Mouse (Mus musculus) kidney, embryonic 16.5 days (tissue): ENCODE data around the gene Ccdc33. TPM values are rescaled to one million over a fixed set of nuclear protein-coding genes. Genes with fewer than 3 reads are reported as not detected.

Experiments used
- ATAC-seq: fragments of 200-750 bp; cut with Nextera tagmentation; 2 replicates; pipeline ENCODE4 v1.8.0; 2017; ENCODE audit warnings: moderate TSS enrichment; ENCODE audit not compliant: low FRiP score, low TSS enrichment
- H3K27ac ChIP-seq: fragments of 300-500 bp; sonication (generic); 2 replicates; pipeline ENCODE4 v1.5.1; 2014; ENCODE audit warnings: low read length
- H3K27me3 ChIP-seq: fragments of 300-500 bp; sonication (generic); 2 replicates; pipeline ENCODE4 v1.6.1; 2014; ENCODE audit warnings: low read length, control low read depth, mixed read lengths; ENCODE audit not compliant: insufficient read depth
- H3K36me3 ChIP-seq: fragments of 300-500 bp; sonication (generic); 2 replicates; pipeline ENCODE4 v1.6.1; 2014; ENCODE audit warnings: low read length, control low read depth, mixed read lengths; ENCODE audit not compliant: insufficient read depth
- H3K4me1 ChIP-seq: fragments of 300-500 bp; sonication (generic); 2 replicates; pipeline ENCODE4 v1.6.1; 2014; ENCODE audit warnings: low read length, control low read depth, mixed read lengths; ENCODE audit not compliant: insufficient read depth
- H3K4me2 ChIP-seq: fragments of 300-500 bp; sonication (generic); replicated peaks from 2 replicates; pipeline ENCODE4 v1.6.1; 2014; ENCODE audit warnings: low read depth, low read length
- H3K4me3 ChIP-seq: fragments of 300-500 bp; sonication (generic); 2 replicates; pipeline ENCODE4 v1.5.1; 2014; ENCODE audit warnings: mild to moderate bottlenecking, low read length
- H3K9ac ChIP-seq: fragments of 300-500 bp; sonication (generic); replicated peaks from 2 replicates; pipeline ENCODE4 v1.6.1; 2014; ENCODE audit warnings: low read length
- H3K9me3 ChIP-seq: fragments of 300-500 bp; sonication (generic); 2 replicates; pipeline ENCODE4 v1.6.1; 2016; ENCODE audit warnings: low read length, control low read depth
- WGBS: fragments of 180-500 bp; shearing (Covaris S2); extraction: QIAGEN DNeasy Blood & Tissue Kit; methylation state at CpG from one replicate; pipeline ENCODE4 v1.1.7; 2014; 5-methylcytosine and 5-hydroxymethylcytosine counted together
- polyA plus RNA-seq: library from polyadenylated mRNA; unstranded; fragments of >200 nt; fragmentation: Nextera tagmentation; extraction: Ambion mirVana; gene quantifications from 2 replicates; pipeline ENCODE4 v1.2.1, GENCODE M21; 2015

Ccdc33 gene
- polyA plus RNA-seq, result 0.13 and 0.21 TPM in 2 replicates

GRCm38 (mm10) chr9:58118671-58119070 is at the start of gene Ccdc33:
Gene Ccdc33 (minus strand): TSS chr9:58118823.
- 15% methylated on average over 2 of the region's 2 CpGs for WGBS
- H3K4me1 ChIP-seq, result peaks cover 27% of the 10 kb centered on the region
- H3K9me3 ChIP-seq, result no peaks in the 10 kb centered on the region
- ATAC-seq, result no peak
- no peaks in the 10 kb centered on the region for H3K27me3 ChIP-seq
- no peaks in the 10 kb centered on the region for H3K36me3 ChIP-seq
- H3K27ac ChIP-seq, result no peak within 1 kb of the TSS
- no peak within 1 kb of the TSS for H3K4me3 ChIP-seq
- H3K4me2 ChIP-seq, result no peak within 1 kb of the TSS
- H3K9ac ChIP-seq, result no peak within 1 kb of the TSS

GRCm38 (mm10) chr9:58165779-58166178 is 47.2 kb upstream of the Ccdc33 start:
- no peaks in the 10 kb centered on the region for H3K36me3 ChIP-seq
- no peak overlapping the region for H3K9ac ChIP-seq
- H3K27ac ChIP-seq, result no peak overlapping the region
- H3K9me3 ChIP-seq, result no peaks in the 10 kb centered on the region
- no peak overlapping the region for H3K4me2 ChIP-seq
- ATAC-seq, result no peak
- no peaks in the 10 kb centered on the region for H3K27me3 ChIP-seq
- no peak overlapping the region for H3K4me3 ChIP-seq
- 88% methylated on average over 1 of the region's 1 CpGs for WGBS
- no peaks in the 10 kb centered on the region; the same call in 1 of the 2 replicates for H3K4me1 ChIP-seq

GRCm38 (mm10) chr9:58163146-58163545 is 44.5 kb upstream of the Ccdc33 start:
- Histone ChIP-seq H3K9ac (no peak overlapping the region), H3K27me3 (no peaks in the 10 kb centered on the region), H3K9me3 (no peaks in the 10 kb centered on the region), H3K4me3 (no peak overlapping the region), H3K4me2 (no peak overlapping the region), H3K27ac (no peak overlapping the region), H3K4me1 (peaks cover 23% of the 10 kb centered on the region), H3K36me3 (no peaks in the 10 kb centered on the region)
- WGBS, result 65% methylated on average over 5 of the region's 5 CpGs
- no peak for ATAC-seq

- Histone ChIP-seq H3K36me3 (no peaks in the 10 kb centered on the region), H3K27me3 (no peaks in the 10 kb centered on the region), H3K9ac (no peak overlapping the region), H3K4me1 (peaks cover 29% of the 10 kb centered on the region), H3K4me3 (no peak overlapping the region), H3K9me3 (no peaks in the 10 kb centered on the region), H3K27ac (no peak overlapping the region), H3K4me2 (no peak overlapping the region)
- WGBS, result 86% methylated on average over 3 of the region's 3 CpGs
- ATAC-seq, result no peak
Measured at GRCm38 (mm10) chr9:58162173-58162572, 43.5 kb upstream of the Ccdc33 start.

- Histone ChIP-seq H3K27me3 (no peaks in the 10 kb centered on the region), H3K4me1 (peaks cover 40% of the 10 kb centered on the region), H3K9ac (peak overlapping the region; percentile 9; the same call in 1 of the 2 replicates), H3K36me3 (no peaks in the 10 kb centered on the region), H3K4me2 (no peak overlapping the region), H3K9me3 (no peaks in the 10 kb centered on the region), H3K4me3 (no peak overlapping the region), H3K27ac (peak overlapping the region; percentile 97)
- 71% methylated on average over 5 of the region's 5 CpGs for WGBS
- no peak for ATAC-seq
Measured at GRCm38 (mm10) chr9:58160315-58160714, 41.7 kb upstream of the Ccdc33 start.

GRCm38 (mm10) chr9:58159855-58160254 is 41.2 kb upstream of the Ccdc33 start:
- Histone ChIP-seq H3K4me3 (no peak overlapping the region), H3K4me1 (peaks cover 44% of the 10 kb centered on the region), H3K9me3 (no peaks in the 10 kb centered on the region), H3K27ac (peak overlapping the region; percentile 97), H3K9ac (peak overlapping the region; percentile 9; the same call in 1 of the 2 replicates), H3K36me3 (no peaks in the 10 kb centered on the region), H3K27me3 (no peaks in the 10 kb centered on the region), H3K4me2 (no peak overlapping the region)
- 45% methylated on average over 4 of the region's 4 CpGs for WGBS
- no peak for ATAC-seq

GRCm38 (mm10) chr9:58158541-58159311 is 40.1 kb upstream of the Ccdc33 start:
- Histone ChIP-seq H3K36me3 (no peaks in the 10 kb centered on the region), H3K4me1 (peaks cover 48% of the 10 kb centered on the region), H3K4me3 (peak overlapping the region; percentile 44), H3K27me3 (no peaks in the 10 kb centered on the region), H3K4me2 (peak overlapping the region; percentile 59), H3K9me3 (no peaks in the 10 kb centered on the region), H3K27ac (peak overlapping the region; percentile 97), H3K9ac (peak overlapping the region; percentile 68)
- WGBS, result 16% methylated on average over 7 of the region's 7 CpGs
- peak; percentile 89 for ATAC-seq

- peak overlapping the region; percentile 44 for H3K4me3 ChIP-seq
- ATAC-seq, result no peak
- H3K36me3 ChIP-seq, result no peaks in the 10 kb centered on the region
- H3K4me2 ChIP-seq, result peak overlapping the region; percentile 59
- H3K27ac ChIP-seq, result peak overlapping the region; percentile 97
- peak overlapping the region; percentile 68 for H3K9ac ChIP-seq
- H3K4me1 ChIP-seq, result peaks cover 48% of the 10 kb centered on the region
- H3K27me3 ChIP-seq, result no peaks in the 10 kb centered on the region
- 67% methylated on average over 13 of the region's 13 CpGs for WGBS
- H3K9me3 ChIP-seq, result no peaks in the 10 kb centered on the region
Measured at GRCm38 (mm10) chr9:58157838-58158237, 39.2 kb upstream of the Ccdc33 start.

GRCm38 (mm10) chr9:58156819-58157560 is 38.4 kb upstream of the Ccdc33 start:
- Histone ChIP-seq H3K9ac (peak overlapping the region; percentile 51), H3K36me3 (no peaks in the 10 kb centered on the region), H3K27ac (peak overlapping the region; percentile 97), H3K4me2 (peak overlapping the region; percentile 59), H3K4me3 (peak overlapping the region; percentile 44), H3K9me3 (no peaks in the 10 kb centered on the region), H3K27me3 (no peaks in the 10 kb centered on the region), H3K4me1 (peaks cover 48% of the 10 kb centered on the region)
- 88% methylated on average over 22 of the region's 22 CpGs for WGBS
- ATAC-seq, result no peak

GRCm38 (mm10) chr9:58155366-58155765 is 36.7 kb upstream of the Ccdc33 start:
- Histone ChIP-seq H3K27ac (peak overlapping the region; percentile 67), H3K9me3 (no peaks in the 10 kb centered on the region), H3K27me3 (no peaks in the 10 kb centered on the region), H3K4me2 (no peak overlapping the region), H3K4me3 (no peak overlapping the region), H3K4me1 (peaks cover 45% of the 10 kb centered on the region), H3K9ac (no peak overlapping the region), H3K36me3 (no peaks in the 10 kb centered on the region)
- WGBS, result 32% methylated on average over 3 of the region's 3 CpGs
- 0 out of 2 replicates have a peak, but pooled peaks have one; percentile 25 for ATAC-seq
